Mouse (Mus musculus) intestine, embryonic 16.5 days (tissue): ENCODE measurements around the gene Skap1. TPM values are rescaled to one million over a fixed set of nuclear protein-coding genes. Genes with fewer than 3 reads are reported as not detected.

Experiments used
- ATAC-seq: fragments of 200-750 bp; cut with Nextera tagmentation; 2 replicates; pipeline ENCODE4 v1.8.0; 2017; ENCODE audit warnings: moderate TSS enrichment, moderate library complexity
- H3K27ac ChIP-seq: fragments of 300-500 bp; sonication (generic); 2 replicates; pipeline ENCODE4 v1.5.1; 2014; ENCODE audit warnings: mild to moderate bottlenecking, low read length
- H3K27me3 ChIP-seq: fragments of 300-500 bp; sonication (generic); replicated peaks from 2 replicates; pipeline ENCODE4 v1.6.1; 2014; ENCODE audit warnings: low read length, control low read depth, mixed read lengths; ENCODE audit not compliant: control insufficient read depth, insufficient read depth
- H3K36me3 ChIP-seq: fragments of 300-500 bp; sonication (generic); 2 replicates; pipeline ENCODE4 v1.6.1; 2014; ENCODE audit warnings: low read length, control low read depth; ENCODE audit not compliant: control insufficient read depth, insufficient read depth
- H3K4me1 ChIP-seq: fragments of 300-500 bp; sonication (generic); 2 replicates; pipeline ENCODE4 v1.6.1; 2014; ENCODE audit warnings: low read length, control low read depth, mixed read lengths; ENCODE audit not compliant: control insufficient read depth, insufficient read depth
- H3K4me2 ChIP-seq: fragments of 300-500 bp; sonication (generic); 2 replicates; pipeline ENCODE4 v1.6.1; 2014; ENCODE audit warnings: low read depth, low read length, control low read depth
- H3K4me3 ChIP-seq: fragments of 300-500 bp; sonication (generic); 2 replicates; pipeline ENCODE4 v1.5.1; 2014; ENCODE audit warnings: mild to moderate bottlenecking, low read length
- H3K9ac ChIP-seq: fragments of 300-500 bp; sonication (generic); 2 replicates; pipeline ENCODE4 v1.6.1; 2014; ENCODE audit warnings: low read depth, low read length
- H3K9me3 ChIP-seq: fragments of 300-500 bp; sonication (generic); 2 replicates; pipeline ENCODE4 v1.6.1; 2016; ENCODE audit warnings: low read length, control low read depth; ENCODE audit not compliant: control insufficient read depth
- WGBS: fragments of 180-500 bp; shearing (Covaris S2); extraction: QIAGEN DNeasy Blood & Tissue Kit; methylation state at CpG from one replicate; pipeline ENCODE4 v1.1.7; 2014; 5-methylcytosine and 5-hydroxymethylcytosine counted together
- polyA plus RNA-seq: library from polyadenylated mRNA; unstranded; fragments of >200 nt; fragmentation: Nextera tagmentation; extraction: Ambion mirVana; gene quantifications from 2 replicates; pipeline ENCODE4 v1.2.1, GENCODE M21; 2015

Gene Skap1
- polyA plus RNA-seq, 1 experiment from 2014 or later, result 0.88 TPM

DNA sequence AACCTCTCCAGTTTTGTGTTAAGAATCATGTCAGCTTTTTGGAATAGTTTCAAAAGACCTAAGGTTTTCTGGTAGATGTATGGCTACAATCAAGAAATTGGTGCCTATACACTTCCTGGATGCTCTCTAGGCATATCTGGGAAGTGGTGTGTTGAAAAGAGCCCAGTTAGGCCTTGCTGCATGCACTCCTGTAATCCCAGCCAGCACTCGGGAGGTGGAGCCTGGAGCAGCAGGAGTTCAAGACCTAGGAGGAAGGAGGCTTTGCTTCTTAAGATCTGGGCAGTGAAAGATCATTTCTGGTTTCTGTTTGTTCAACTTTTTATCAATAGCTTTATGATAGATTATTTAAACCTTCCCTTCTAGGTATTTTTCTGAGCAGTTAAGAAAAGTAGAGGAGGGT, 326.3 kb downstream of the Skap1 start:
- Histone ChIP-seq H3K9me3 (no peaks in the 10 kb centered on the region), H3K27me3 (no peaks in the 10 kb centered on the region), H3K4me1 (peaks cover 15% of the 10 kb centered on the region), H3K36me3 (no peaks in the 10 kb centered on the region), H3K4me3 (no peak overlapping the region; the same call in 1 of the 2 replicates), H3K9ac (no peak overlapping the region), H3K4me2 (peak overlapping the region; percentile 83), H3K27ac (no peak overlapping the region)
- 3% methylated on average over 1 of the region's 1 CpGs for WGBS
- no peak for ATAC-seq

DNA sequence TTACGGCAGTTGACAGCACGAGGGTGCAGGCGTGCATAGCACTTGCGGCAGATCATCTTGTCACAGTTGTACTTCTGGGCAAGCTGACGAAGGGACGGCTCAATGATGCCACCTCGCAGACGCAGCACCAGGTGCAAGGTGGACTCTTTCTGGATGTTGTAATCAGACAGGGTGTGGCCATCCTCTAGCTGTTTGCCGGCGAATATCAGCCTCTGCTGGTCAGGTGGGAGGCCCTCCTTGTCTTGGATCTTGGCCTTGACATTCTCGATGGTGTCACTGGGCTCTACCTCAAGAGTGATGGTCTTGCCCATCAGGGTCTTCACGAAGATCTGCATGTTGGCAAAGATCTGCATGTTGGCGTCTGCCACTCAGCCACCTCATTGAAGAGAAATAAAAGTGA, 331.1 kb downstream of the Skap1 start:
- no peak overlapping the region for H3K4me3 ChIP-seq
- 88% methylated on average over 13 of the region's 13 CpGs for WGBS
- H3K27me3 ChIP-seq, result no peaks in the 10 kb centered on the region
- H3K4me2 ChIP-seq, result no peak overlapping the region
- H3K36me3 ChIP-seq, result 0 out of 2 replicates have a peak, but pooled peaks cover 4% of the 10 kb centered on the region
- H3K9me3 ChIP-seq, result no peaks in the 10 kb centered on the region
- H3K27ac ChIP-seq, result no peak overlapping the region
- 0 out of 2 replicates have a peak, but pooled peaks have one; percentile 7 for ATAC-seq
- no peak overlapping the region for H3K9ac ChIP-seq
- H3K4me1 ChIP-seq, result peaks cover 10% of the 10 kb centered on the region

DNA sequence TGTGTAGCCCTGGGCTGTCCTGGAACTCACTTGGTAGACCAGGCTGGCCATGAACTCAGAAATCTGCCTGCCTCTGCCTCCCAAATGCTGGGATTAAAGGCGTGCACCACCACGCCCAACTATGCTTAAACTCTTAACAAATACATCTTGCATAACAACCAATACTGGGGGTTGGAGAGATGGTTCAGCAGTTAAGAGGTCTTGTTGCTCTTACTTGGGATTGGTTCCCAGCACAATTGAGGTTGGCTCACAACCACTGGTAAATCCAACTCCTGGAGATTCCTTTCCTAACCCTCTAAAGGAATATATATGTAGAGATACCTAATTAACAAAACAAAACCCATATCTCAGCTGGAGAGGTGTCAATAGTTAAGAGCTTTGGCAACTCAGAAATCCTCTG, 331.7 kb downstream of the Skap1 start:
- Histone ChIP-seq H3K36me3 (0 out of 2 replicates have a peak, but pooled peaks cover 4% of the 10 kb centered on the region), H3K4me1 (peaks cover 4% of the 10 kb centered on the region), H3K9ac (no peak overlapping the region), H3K9me3 (no peaks in the 10 kb centered on the region), H3K27ac (no peak overlapping the region), H3K27me3 (no peaks in the 10 kb centered on the region), H3K4me3 (no peak overlapping the region), H3K4me2 (no peak overlapping the region)
- ATAC-seq, result no peak
- WGBS, result 99% methylated on average over 2 of the region's 2 CpGs

DNA sequence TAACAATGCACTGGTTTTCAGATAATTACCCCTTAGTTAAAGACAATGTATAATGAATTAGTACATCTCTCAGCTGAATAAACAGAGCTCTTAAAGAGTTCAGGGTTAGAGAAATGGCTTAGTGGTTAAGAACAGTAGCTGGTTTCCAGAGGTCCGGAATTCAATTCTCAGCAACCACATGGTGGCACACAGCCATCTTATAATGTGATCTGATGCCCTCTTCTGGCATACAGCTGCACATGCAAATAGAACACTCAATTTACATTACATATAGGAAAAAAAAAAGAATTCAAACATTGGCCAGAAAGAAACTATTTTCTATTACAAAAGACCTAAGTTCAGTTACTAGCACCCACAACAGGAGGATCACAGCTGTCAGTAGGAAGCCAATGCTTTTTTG, 332.2 kb downstream of the Skap1 start:
- Histone ChIP-seq H3K27me3 (no peaks in the 10 kb centered on the region), H3K4me2 (no peak overlapping the region), H3K27ac (no peak overlapping the region), H3K4me1 (peaks cover 4% of the 10 kb centered on the region), H3K4me3 (no peak overlapping the region), H3K9ac (no peak overlapping the region), H3K9me3 (no peaks in the 10 kb centered on the region), H3K36me3 (0 out of 2 replicates have a peak, but pooled peaks cover 4% of the 10 kb centered on the region)
- 60% methylated on average over 1 of the region's 1 CpGs for WGBS
- ATAC-seq, result no peak

DNA sequence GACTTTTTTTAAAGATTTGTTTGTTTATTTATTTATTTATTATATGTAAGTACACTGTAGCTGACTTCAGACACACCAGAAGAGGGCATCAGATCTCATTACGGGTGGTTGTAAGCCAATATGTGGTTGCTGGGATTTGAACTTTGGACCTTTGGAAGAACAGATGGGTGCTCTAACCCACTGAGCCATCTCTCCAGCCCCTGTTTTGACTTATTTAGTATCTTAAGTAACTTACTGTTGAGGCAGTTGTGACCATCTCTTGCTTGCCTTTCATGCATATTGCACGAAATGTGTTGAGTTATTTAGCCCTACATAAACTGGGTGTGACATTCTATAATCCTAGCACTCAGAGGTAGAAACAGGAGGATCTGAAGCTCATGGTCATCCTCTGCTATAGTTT, 335.1 kb downstream of the Skap1 start:
- H3K4me1 ChIP-seq, result no peaks in the 10 kb centered on the region
- H3K27me3 ChIP-seq, result no peaks in the 10 kb centered on the region
- H3K4me2 ChIP-seq, result no peak overlapping the region
- H3K36me3 ChIP-seq, result peaks cover 13% of the 10 kb centered on the region
- no peaks in the 10 kb centered on the region for H3K9me3 ChIP-seq
- H3K27ac ChIP-seq, result no peak overlapping the region
- WGBS, result 88% methylated on average over 2 of the region's 2 CpGs
- no peak for ATAC-seq
- H3K9ac ChIP-seq, result no peak overlapping the region
- no peak overlapping the region for H3K4me3 ChIP-seq

DNA sequence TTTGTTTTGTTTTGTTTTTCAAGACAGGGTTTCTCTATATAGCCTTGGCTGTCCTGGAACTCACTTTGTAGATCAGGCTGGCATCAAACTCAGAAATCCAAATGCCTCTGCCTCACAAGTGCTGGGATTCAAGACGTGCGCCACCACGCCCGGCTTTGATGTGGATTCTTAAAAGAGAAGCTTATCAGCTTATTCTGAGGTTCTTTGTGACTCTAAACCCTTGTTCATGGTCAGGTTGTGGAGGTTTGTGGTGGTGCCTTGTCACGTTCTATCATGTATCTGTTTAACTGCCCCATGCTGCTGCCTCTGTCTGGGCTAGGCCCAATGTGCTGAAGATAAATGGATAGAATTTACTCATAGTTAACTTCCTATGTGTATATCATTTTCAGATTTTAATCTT, 341.2 kb downstream of the Skap1 start:
- H3K36me3 ChIP-seq, result peaks cover 28% of the 10 kb centered on the region
- H3K27me3 ChIP-seq, result no peaks in the 10 kb centered on the region
- H3K4me3 ChIP-seq, result no peak overlapping the region
- no peaks in the 10 kb centered on the region for H3K9me3 ChIP-seq
- ATAC-seq, result no peak
- 88% methylated on average over 5 of the region's 5 CpGs for WGBS
- H3K9ac ChIP-seq, result no peak overlapping the region
- no peak overlapping the region for H3K27ac ChIP-seq
- H3K4me2 ChIP-seq, result no peak overlapping the region
- H3K4me1 ChIP-seq, result no peaks in the 10 kb centered on the region

DNA sequence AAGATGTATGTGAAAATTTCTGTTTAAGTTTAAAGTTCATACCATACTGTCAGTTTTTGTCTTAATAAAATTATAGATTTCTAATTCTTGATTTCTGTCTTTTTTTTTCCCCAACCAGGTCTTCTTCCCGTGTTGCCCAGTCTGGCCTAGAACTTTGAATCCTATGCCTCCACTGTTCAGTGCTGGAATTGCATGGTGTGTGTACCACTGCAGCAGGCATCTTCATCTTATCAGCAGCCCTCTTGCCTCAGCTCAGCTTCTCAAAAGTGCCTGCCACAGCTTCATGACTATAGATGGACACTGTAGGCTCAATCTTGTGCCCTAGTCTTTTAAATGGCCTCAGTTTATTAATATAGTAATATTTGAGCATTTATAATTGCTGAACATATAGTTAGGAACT, 343.7 kb downstream of the Skap1 start:
- 51% methylated on average over 1 of the region's 1 CpGs for WGBS
- H3K27ac ChIP-seq, result no peak overlapping the region
- no peak overlapping the region for H3K9ac ChIP-seq
- H3K4me3 ChIP-seq, result no peak overlapping the region
- no peaks in the 10 kb centered on the region for H3K4me1 ChIP-seq
- H3K36me3 ChIP-seq, result peaks cover 26% of the 10 kb centered on the region
- no peaks in the 10 kb centered on the region for H3K9me3 ChIP-seq
- H3K27me3 ChIP-seq, result no peaks in the 10 kb centered on the region
- H3K4me2 ChIP-seq, result no peak overlapping the region
- ATAC-seq, result no peak

Other genes with a start within 250 kb of the Skap1 start
- 0.99 and 1.2 TPM in 2 replicates for gene Hoxb9, start 193.1 kb upstream of the Skap1 start, polyA plus RNA-seq
- 0.71 and 0.97 TPM in 2 replicates for gene Hoxb8, start 182.7 kb upstream of the Skap1 start, polyA plus RNA-seq
- gene Hoxb7, start 178.0 kb upstream of the Skap1 start, polyA plus RNA-seq, result 10.0 and 11.3 TPM in 2 replicates
- 11.1 and 11.3 TPM in 2 replicates for gene Hoxb6, start 172.1 kb upstream of the Skap1 start, polyA plus RNA-seq
- 26.4 and 28.7 TPM in 2 replicates for gene Hoxb5, start 161.3 kb upstream of the Skap1 start, polyA plus RNA-seq
- 1.8 and 2.0 TPM in 2 replicates for gene Hoxb4, start 146.3 kb upstream of the Skap1 start, polyA plus RNA-seq
- 1.4 and 1.5 TPM in 2 replicates for gene Hoxb3, start 141.3 kb upstream of the Skap1 start, polyA plus RNA-seq
- gene Hoxb2, start 114.1 kb upstream of the Skap1 start, polyA plus RNA-seq, result 9.6 and 11.6 TPM in 2 replicates
- not detected in 2 replicates for gene Hoxb1, start 98.8 kb upstream of the Skap1 start, polyA plus RNA-seq